Mouse (Mus musculus): ENCODE measurements at regions not wholly inside any gene's neighbourhood (a gene's known extent, or its start where the extent isn't known, plus 50 kb on each side); places are given as distances from the start of the nearest gene placed in this dataset.
"Not testable (repeated sequence)": the region's sequence is repeated elsewhere in the genome, so short reads cannot be mapped to it uniquely, and the experiment has no call there.

GRCm38 (mm10) chr13:32444531-32444930 lies 106.0 kb upstream of the Gmds start:
- no peaks in the 10 kb centered on the region for H3K36me3 ChIP-seq
- no peak overlapping the region for H3K27ac ChIP-seq (ENCODE audit: poor library complexity, severe bottlenecking)
- no peak overlapping the region for H3K9ac ChIP-seq
- H3K27me3 ChIP-seq (replicated peaks): no peaks in the 10 kb centered on the region
- no peak overlapping the region for H3K4me2 ChIP-seq
- no peak for ATAC-seq (ENCODE audit: insufficient number of reproducible peaks, low FRiP score)
- WGBS: 57% methylated on average over 3 of the region's 3 CpGs
- no peaks in the 10 kb centered on the region for H3K4me1 ChIP-seq (replicated peaks)
- H3K9me3 ChIP-seq (replicated peaks): no peaks in the 10 kb centered on the region
- no peak overlapping the region for H3K4me3 ChIP-seq

DNA sequence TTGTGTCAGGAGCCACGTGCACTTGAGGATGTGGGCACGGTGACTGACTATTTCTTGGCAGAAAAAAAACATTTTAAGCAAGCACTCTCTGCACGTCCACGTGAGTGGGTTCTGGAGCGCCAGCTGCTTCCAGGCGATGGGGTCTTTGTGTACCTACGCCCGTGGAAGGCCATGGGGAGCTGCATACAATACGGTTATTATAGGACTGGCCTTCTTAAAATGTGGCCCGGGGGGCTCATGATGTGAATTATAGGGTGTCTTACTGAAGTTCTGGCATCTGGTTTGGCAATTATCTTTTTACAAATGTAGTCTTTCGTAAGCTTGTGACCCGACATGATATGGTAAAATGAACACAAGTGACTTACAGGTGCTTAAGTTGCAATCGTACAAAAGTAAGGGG lies 103.5 kb upstream of the Gmds start:
- no peak for ATAC-seq (ENCODE audit: insufficient number of reproducible peaks, low FRiP score)

DNA sequence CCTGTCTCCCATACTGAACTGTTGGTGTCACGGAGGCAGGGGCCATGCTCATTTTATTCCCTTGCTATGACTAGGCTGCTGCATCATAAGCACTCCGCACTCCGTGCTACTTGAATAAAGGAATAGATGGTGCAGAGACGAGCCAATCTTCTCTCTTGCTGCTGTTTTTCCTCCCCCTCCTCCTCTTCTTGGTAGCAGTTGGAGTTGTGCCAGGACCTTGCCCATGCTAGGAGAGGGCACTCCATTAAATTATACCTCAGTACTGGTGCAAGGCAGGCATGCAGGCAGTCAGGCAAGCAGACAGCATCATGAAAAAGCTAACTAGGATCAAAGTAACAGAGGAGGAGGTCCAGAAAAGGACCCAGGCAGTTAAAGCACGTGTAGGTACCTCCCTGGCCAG lies 96.6 kb upstream of the Gmds start:
- Histone ChIP-seq H3K9ac (no peak overlapping the region), H3K4me2 (no peak overlapping the region), H3K4me3 (no peak overlapping the region), H3K27ac (ENCODE audit: poor library complexity, severe bottlenecking) (no peak overlapping the region), H3K36me3 (no peaks in the 10 kb centered on the region), H3K27me3 (replicated peaks) (no peaks in the 10 kb centered on the region), H3K9me3 (replicated peaks) (no peaks in the 10 kb centered on the region), H3K4me1 (replicated peaks) (no peaks in the 10 kb centered on the region)
- WGBS: 78% methylated on average over 5 of the region's 5 CpGs
- ATAC-seq (ENCODE audit: insufficient number of reproducible peaks, low FRiP score): no peak

More for the DNA sequence above, 103.5 kb upstream of the Gmds start:
- no peaks in the 10 kb centered on the region for H3K36me3 ChIP-seq
- no peak overlapping the region for H3K9ac ChIP-seq
- no peaks in the 10 kb centered on the region for H3K27me3 ChIP-seq (replicated peaks)
- WGBS: 87% methylated on average over 13 of the region's 13 CpGs
- no peak overlapping the region for H3K4me2 ChIP-seq
- no peaks in the 10 kb centered on the region for H3K4me1 ChIP-seq (replicated peaks)
- no peak overlapping the region for H3K4me3 ChIP-seq
- H3K27ac ChIP-seq (ENCODE audit: poor library complexity, severe bottlenecking): no peak overlapping the region
- no peaks in the 10 kb centered on the region for H3K9me3 ChIP-seq (replicated peaks)

DNA sequence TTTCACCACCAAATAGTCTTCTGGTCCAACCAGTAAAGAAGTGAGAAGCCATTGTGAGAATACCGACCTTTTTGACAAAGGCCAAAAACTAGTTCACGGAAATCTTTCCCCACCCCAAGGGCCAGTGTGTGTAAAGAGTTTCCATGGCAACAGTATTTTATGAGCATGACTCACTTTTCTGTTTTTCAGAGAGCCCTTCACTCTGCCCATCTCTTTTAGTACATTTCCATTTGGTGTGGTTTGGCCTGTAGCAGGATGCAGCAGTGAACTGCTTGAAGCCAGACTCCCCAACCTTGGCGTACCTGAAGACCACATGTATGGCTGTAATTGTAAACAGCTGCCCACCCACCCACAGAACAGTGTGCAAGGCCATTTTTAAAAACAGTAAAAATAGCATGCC lies 89.9 kb upstream of the Gmds start:
- 70% methylated on average over 3 of the region's 3 CpGs for WGBS
- no peak overlapping the region for H3K9ac ChIP-seq
- no peaks in the 10 kb centered on the region for H3K9me3 ChIP-seq (replicated peaks)
- no peak for ATAC-seq (ENCODE audit: insufficient number of reproducible peaks, low FRiP score)
- H3K4me3 ChIP-seq: no peak overlapping the region
- no peaks in the 10 kb centered on the region for H3K27me3 ChIP-seq (replicated peaks)
- H3K4me1 ChIP-seq (replicated peaks): no peaks in the 10 kb centered on the region
- no peak overlapping the region for H3K27ac ChIP-seq (ENCODE audit: poor library complexity, severe bottlenecking)
- H3K4me2 ChIP-seq: no peak overlapping the region
- H3K36me3 ChIP-seq: no peaks in the 10 kb centered on the region

- 74% methylated on average over 13 of the region's 13 CpGs for WGBS
- Histone ChIP-seq H3K27ac (ENCODE audit: poor library complexity, severe bottlenecking) (no peak overlapping the region), H3K9ac (no peak overlapping the region), H3K4me2 (no peak overlapping the region), H3K4me1 (replicated peaks) (no peaks in the 10 kb centered on the region), H3K27me3 (replicated peaks) (no peaks in the 10 kb centered on the region), H3K9me3 (replicated peaks) (no peaks in the 10 kb centered on the region), H3K36me3 (no peaks in the 10 kb centered on the region), H3K4me3 (no peak overlapping the region)
- ATAC-seq (ENCODE audit: insufficient number of reproducible peaks, low FRiP score): no peak
Measured at GRCm38 (mm10) chr13:32426906-32427305, 88.4 kb upstream of the Gmds start.

- Histone ChIP-seq H3K27ac (ENCODE audit: poor library complexity, severe bottlenecking) (no peak overlapping the region), H3K27me3 (replicated peaks) (no peaks in the 10 kb centered on the region), H3K36me3 (no peaks in the 10 kb centered on the region), H3K4me2 (no peak overlapping the region), H3K9me3 (replicated peaks) (no peaks in the 10 kb centered on the region), H3K4me3 (no peak overlapping the region), H3K9ac (no peak overlapping the region), H3K4me1 (replicated peaks) (no peaks in the 10 kb centered on the region)
- ATAC-seq (ENCODE audit: insufficient number of reproducible peaks, low FRiP score): no peak
- WGBS: 83% methylated on average over 7 of the region's 7 CpGs
Measured at GRCm38 (mm10) chr13:32426199-32426598, 87.7 kb upstream of the Gmds start.

GRCm38 (mm10) chr13:32424543-32424942 lies 86.0 kb upstream of the Gmds start:
- not testable (repeated sequence) for H3K4me1 ChIP-seq (replicated peaks); H3K27me3 ChIP-seq (replicated peaks); H3K4me2 ChIP-seq; ATAC-seq (ENCODE audit: insufficient number of reproducible peaks, low FRiP score); H3K9ac ChIP-seq; H3K9me3 ChIP-seq (replicated peaks); H3K4me3 ChIP-seq; H3K36me3 ChIP-seq; H3K27ac ChIP-seq (ENCODE audit: poor library complexity, severe bottlenecking)
- WGBS: 71% methylated on average over 9 of the region's 9 CpGs

DNA sequence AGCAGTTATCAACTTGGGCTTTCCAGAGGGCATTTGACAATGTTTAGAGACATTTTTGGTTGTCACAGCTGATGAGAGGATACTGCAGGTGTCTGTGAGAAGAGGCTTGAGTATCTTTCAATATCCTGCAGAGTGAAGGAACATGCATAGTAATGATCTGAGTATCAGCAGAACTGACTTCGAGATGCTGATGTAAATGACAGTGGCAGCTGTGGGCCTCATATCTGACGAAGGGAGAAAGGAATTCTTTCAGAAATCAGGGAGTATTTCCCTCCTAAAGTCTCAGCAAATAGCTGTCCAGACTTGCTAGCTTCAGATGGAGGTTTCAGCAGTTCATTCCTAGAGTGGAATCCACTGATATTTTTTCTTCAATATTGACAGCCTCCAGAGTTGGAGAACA lies 83.9 kb upstream of the Gmds start:
- no peaks in the 10 kb centered on the region for H3K4me1 ChIP-seq (replicated peaks)
- H3K27ac ChIP-seq (ENCODE audit: poor library complexity, severe bottlenecking): no peak overlapping the region
- no peaks in the 10 kb centered on the region for H3K9me3 ChIP-seq (replicated peaks)
- no peak overlapping the region for H3K4me3 ChIP-seq
- no peaks in the 10 kb centered on the region for H3K27me3 ChIP-seq (replicated peaks)
- H3K4me2 ChIP-seq: no peak overlapping the region
- no peaks in the 10 kb centered on the region for H3K36me3 ChIP-seq
- no peak overlapping the region for H3K9ac ChIP-seq
- no peak for ATAC-seq (ENCODE audit: insufficient number of reproducible peaks, low FRiP score)
- WGBS: 43% methylated on average over 2 of the region's 2 CpGs

- Histone ChIP-seq H3K4me1 (replicated peaks) (no peaks in the 10 kb centered on the region), H3K4me2 (no peak overlapping the region), H3K9ac (no peak overlapping the region), H3K36me3 (no peaks in the 10 kb centered on the region), H3K27ac (ENCODE audit: poor library complexity, severe bottlenecking) (no peak overlapping the region), H3K9me3 (replicated peaks) (no peaks in the 10 kb centered on the region), H3K4me3 (no peak overlapping the region), H3K27me3 (replicated peaks) (no peaks in the 10 kb centered on the region)
- WGBS: 63% methylated on average over 6 of the region's 6 CpGs
- no peak for ATAC-seq (ENCODE audit: insufficient number of reproducible peaks, low FRiP score)
Measured at GRCm38 (mm10) chr13:32419326-32419725, 80.8 kb upstream of the Gmds start.

GRCm38 (mm10) chr13:32418655-32419054 lies 80.1 kb upstream of the Gmds start:
- 81% methylated on average over 2 of the region's 2 CpGs for WGBS
- Histone ChIP-seq H3K4me3 (no peak overlapping the region), H3K4me2 (no peak overlapping the region), H3K9me3 (replicated peaks) (no peaks in the 10 kb centered on the region), H3K27ac (ENCODE audit: poor library complexity, severe bottlenecking) (no peak overlapping the region), H3K36me3 (no peaks in the 10 kb centered on the region), H3K9ac (no peak overlapping the region), H3K27me3 (replicated peaks) (no peaks in the 10 kb centered on the region), H3K4me1 (replicated peaks) (no peaks in the 10 kb centered on the region)
- no peak for ATAC-seq (ENCODE audit: insufficient number of reproducible peaks, low FRiP score)

DNA sequence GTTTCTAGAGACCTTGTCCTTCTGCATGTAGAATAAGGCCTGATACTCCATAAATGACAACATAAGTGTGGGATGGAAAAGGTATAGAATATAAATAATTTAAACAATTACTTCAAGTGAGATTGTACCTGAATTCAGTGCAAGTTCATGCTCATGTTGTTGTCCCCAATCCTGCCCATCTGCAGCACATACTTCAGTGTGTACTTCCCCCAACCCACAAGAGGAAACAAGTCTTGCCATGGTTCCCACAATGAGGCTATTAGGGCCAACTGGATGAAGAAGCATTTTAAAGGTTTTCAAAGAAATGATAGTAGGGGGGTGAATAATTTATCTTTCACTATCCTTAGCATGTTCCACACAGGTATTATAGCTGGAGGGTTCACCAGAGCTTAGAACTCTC lies 79.4 kb upstream of the Gmds start:
- H3K4me2 ChIP-seq: no peak overlapping the region
- H3K9ac ChIP-seq: no peak overlapping the region
- no peaks in the 10 kb centered on the region for H3K4me1 ChIP-seq (replicated peaks)
- no peak overlapping the region for H3K27ac ChIP-seq (ENCODE audit: poor library complexity, severe bottlenecking)
- H3K9me3 ChIP-seq (replicated peaks): no peaks in the 10 kb centered on the region
- H3K27me3 ChIP-seq (replicated peaks): no peaks in the 10 kb centered on the region
- H3K36me3 ChIP-seq: no peaks in the 10 kb centered on the region
- no peak overlapping the region for H3K4me3 ChIP-seq
- ATAC-seq (ENCODE audit: insufficient number of reproducible peaks, low FRiP score): no peak

- no peak overlapping the region for H3K27ac ChIP-seq (ENCODE audit: poor library complexity, severe bottlenecking)
- 34% methylated on average over 14 of the region's 14 CpGs for WGBS
- H3K4me2 ChIP-seq: no peak overlapping the region
- ATAC-seq (ENCODE audit: insufficient number of reproducible peaks, low FRiP score): peak; percentile 79
- no peaks in the 10 kb centered on the region for H3K36me3 ChIP-seq
- peaks cover 5% of the 10 kb centered on the region for H3K9me3 ChIP-seq (replicated peaks)
- H3K9ac ChIP-seq: no peak overlapping the region
- H3K4me3 ChIP-seq: no peak overlapping the region
- H3K27me3 ChIP-seq (replicated peaks): no peaks in the 10 kb centered on the region
- no peaks in the 10 kb centered on the region for H3K4me1 ChIP-seq (replicated peaks)
Measured at GRCm38 (mm10) chr13:32411287-32411935, 72.9 kb upstream of the Gmds start.

All from heart, embryonic 12.5 days (tissue).